Mouse (Mus musculus) thymus, adult 18-20 months (tissue): Measurements from ENCODE around the gene Zbtb18.
A peak's percentile ranks its signal among the peaks of the same experiment; 100 is the strongest.
"Not testable (repeated sequence)": the region's sequence is repeated elsewhere in the genome, so short reads cannot be mapped to it uniquely, and the experiment has no call there.

ENCODE experiments used
- DNase-seq, 2 experiments: peaks; one replicate each; pipeline ENCODE4 v3.0.0; 2022; ENCODE audit warnings: mixed read lengths in 2 of 2

The Zbtb18 gene

DNA sequence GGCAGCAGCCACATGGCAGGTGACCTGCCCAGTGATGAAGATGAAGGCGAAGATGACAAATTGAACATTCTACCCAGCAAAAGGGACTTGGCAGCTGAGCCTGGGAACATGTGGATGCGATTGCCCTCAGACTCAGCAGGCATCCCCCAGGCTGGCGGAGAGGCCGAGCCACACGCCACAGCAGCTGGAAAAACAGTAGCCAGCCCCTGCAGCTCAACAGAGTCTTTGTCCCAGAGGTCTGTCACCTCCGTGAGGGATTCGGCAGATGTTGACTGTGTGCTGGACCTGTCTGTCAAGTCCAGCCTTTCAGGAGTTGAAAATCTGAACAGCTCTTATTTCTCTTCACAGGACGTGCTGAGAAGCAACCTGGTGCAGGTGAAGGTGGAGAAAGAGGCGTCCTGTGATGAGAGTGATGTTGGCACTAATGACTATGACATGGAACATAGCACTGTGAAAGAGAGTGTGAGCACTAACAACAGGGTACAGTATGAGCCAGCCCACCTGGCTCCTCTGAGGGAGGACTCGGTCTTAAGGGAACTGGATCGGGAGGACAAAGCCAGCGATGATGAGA is 5.5 kb downstream of the Zbtb18 start:
- DNase-seq, result no peak

DNA sequence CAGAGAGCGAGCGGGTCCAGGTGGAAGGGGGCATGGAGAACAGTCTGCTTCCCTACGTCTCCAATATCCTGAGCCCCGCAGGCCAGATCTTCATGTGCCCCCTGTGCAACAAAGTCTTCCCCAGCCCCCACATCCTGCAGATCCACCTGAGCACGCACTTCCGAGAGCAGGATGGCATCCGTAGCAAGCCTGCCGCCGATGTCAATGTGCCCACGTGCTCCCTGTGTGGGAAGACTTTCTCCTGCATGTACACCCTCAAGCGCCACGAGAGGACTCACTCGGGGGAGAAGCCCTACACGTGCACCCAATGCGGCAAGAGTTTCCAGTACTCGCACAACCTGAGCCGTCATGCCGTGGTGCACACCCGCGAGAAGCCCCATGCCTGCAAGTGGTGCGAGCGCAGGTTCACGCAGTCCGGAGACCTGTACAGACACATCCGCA is 6.0 kb downstream of the Zbtb18 start:
- DNase-seq, result no peak

DNA sequence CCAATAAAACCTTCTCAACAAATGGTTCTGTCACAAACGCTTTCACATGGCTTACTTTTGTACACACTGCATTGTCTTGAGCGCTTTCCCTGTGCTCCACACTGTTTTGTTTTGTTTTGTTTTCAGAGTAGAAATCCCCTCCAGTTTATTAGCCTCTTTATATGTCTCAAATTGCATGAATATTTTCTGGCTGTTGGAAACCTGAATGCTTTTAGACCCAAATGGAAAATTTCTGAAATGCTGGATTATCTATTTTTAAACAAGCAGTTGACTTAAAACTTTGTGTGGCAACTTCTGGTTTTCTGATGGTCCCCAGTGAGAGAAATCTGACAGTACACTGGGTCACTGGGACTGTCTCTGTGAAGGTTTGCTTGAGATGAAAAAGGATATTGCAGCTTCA is 6.8 kb downstream of the Zbtb18 start:
- no peak for DNase-seq

DNA sequence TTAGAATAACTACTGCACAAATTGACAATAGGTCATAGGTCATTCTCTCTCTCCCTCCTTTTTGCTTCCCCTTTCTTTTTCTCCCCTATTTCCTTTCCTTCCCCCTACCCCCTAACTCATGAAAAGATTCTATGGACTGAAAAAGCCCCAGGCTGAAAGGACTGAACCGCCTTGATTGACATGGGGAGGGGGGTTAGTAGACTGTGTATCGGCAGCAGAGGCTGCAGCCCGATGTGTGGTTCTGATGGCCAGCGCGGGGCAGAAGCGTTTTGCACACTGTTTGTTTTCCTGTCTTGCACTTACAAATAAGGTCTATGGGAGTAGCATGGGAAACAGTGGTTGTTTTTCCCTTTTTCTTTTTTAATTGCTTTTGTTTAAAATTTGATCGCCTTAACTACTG is 7.7 kb downstream of the Zbtb18 start:
- not testable (repeated sequence) for DNase-seq

DNA sequence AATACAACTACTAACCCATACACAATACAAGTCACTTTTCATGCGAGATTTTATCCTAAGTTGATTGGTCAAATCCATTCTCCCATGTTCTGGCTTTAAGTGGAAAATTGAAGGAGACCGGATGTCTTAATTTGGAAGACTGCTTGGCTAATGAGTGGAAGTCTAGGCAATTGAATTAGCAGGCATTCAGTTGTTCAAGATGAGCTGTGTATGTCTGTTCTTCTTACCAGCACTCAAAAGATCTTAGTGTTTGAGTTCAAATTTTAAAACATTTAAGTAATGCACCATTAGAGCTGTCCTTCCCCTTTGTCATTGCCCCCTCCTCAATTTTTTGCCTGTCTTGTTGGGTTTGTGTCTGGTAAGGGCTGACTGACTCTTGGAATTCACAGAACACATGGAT is 8.9 kb downstream of the Zbtb18 start:
- no peak for DNase-seq

DNA sequence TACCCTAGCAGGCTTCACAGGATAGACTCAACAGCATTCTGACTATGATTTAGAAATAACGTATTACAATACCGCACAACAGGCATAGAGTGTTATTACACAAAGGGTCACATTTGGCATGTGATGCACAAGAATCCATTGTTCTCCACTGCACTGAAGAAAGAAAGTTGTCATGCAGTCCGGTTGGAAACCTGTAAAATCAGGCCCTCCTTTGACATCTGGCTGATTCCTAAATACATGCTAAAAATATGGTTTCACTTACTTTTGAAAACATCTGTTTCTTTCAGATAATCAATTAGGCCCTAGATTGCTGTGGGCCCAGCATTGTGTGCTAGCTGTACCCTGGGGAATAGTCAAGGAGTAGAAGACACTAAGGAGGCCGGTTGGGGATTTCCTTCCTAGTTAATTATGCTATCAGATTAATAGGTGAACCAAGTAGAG is 9.9 kb downstream of the Zbtb18 start:
- no peak for DNase-seq

DNA sequence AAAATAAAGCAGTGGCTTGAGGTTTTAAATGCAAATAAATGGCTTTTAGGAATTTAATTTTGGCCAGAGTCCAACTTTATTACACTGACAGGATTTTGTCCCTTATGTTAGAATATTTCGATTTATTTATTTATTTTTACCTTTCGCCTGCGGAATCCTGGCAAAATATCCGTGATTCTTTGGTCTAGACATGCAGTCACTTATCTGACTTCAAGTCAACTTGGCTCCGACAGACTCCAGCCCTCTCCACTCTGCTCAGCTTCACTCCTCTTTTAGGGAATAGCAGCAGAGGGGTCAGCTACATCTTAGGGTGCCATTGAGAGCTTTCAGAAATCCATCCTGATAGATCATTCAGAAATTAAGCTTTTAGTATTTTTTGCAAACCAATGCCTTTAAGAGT is 10.8 kb downstream of the Zbtb18 start:
- DNase-seq, result no peak

DNA sequence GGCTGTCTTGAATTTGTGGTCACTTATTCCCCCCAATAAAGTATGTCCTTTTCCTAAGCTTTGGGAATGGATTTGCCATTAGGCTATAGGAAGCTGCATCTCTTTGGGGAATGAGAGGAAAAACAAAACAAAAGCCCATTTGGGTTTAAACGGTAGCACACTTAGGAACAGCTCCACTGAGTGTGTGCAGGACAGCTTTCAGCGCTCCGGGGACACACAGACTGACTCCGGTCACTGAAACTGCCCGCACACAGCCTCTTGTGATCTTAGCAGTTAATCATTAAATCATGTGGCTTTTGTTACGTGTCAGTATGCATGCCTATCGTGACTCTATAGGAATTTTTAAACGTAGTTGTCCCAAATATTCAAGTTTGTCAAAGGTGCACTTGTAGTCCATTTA is 11.7 kb downstream of the Zbtb18 start:
- DNase-seq, result no peak

DNA sequence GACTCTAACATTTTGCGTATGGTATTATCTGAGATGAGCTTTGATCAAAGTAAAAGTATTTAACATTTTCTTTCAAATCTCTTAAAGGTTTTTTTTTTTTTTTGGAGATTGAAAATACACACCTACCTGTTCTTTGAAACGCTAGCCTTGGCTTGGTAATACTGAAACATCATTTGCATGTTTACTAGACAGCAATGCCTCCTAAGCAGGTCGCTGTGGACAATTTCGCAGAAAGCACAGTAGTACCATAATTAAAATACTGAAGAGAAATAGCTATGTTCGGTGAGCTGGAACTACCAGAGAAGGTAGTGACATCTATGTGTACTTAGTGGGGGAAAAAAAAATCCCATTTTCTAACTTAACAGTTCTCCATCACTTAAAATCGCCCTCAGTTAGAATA is 12.3 kb downstream of the Zbtb18 start:
- no peak for DNase-seq

DNA sequence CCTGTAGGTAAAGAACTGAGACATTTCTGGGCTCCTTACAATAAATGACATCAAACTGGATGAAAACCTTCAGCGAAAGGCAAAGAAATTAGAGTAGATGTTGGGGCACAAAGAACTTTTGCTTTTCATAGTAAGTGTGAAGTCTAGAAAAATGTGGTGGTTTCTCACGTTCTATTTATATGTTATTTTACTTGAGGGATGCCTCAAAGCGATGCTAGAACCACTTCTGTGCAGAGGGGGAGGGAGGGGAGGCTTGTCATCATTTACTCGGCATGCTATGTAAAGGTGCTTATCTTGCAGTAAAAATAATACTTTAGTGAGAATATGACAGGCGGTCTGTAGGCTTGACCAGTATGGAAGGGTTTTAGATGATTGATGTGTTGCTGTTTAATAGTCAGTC is 13.3 kb downstream of the Zbtb18 start:
- no peak for DNase-seq

DNA sequence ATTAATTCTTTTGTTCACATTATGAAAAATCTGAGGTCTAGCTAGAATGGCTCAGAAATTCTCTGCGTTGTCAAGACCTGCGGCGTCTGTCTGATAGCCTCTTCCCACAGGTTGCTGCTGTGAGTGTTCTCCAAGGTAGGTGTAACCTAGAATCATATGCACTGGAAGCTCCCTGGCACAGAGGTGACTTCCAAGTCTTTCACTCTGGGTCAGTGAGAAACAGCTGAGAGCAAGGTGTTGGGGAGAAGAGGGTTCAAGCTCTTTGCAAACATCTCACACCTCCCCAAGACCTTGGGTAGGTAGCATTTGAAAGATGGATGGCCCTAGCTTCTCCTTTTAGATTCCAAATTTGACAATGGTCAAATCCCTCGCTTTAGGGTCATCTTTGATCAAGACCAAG is 14.1 kb downstream of the Zbtb18 start:
- no peak for DNase-seq

DNA sequence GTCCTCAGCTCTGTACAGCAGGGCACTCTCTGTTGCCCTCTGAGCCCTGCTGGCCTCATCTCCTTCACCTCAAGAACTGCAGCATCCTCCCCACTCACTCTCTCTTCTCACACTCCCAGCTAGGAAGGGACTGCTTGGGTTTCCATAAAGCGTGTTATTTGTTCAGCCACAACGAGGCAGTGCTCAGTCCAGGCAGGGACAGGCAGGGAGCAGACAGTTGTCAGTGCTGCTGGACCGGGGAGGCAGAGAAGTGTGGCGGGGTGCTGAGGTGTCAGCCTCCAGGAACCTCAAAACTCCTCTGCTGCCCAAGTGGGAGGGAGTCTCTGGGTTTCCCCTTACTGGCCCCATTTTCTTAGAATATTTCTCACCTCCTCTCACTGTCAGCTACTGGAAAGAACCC is 14.6 kb downstream of the Zbtb18 start:
- no peak for DNase-seq

DNA sequence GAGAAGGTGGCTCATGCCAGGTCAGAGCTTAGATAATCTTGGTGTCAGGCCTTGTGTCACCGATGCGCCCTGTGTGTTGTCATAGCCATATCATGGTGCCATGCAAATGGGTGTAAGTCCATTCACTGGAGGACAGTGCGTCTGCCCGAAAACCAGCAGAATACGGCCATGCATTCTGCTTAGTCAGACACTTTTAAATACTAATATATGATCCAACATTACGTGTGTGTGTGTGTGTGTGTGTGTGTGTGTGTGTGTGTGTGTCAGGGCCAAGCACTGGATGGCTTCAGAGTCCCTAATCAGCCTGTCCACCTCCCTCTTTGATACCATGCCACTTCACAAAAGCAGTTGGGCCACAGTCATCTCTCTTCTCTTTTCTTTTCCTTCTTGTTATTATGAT is 15.8 kb downstream of the Zbtb18 start:
- no peak for DNase-seq

DNA sequence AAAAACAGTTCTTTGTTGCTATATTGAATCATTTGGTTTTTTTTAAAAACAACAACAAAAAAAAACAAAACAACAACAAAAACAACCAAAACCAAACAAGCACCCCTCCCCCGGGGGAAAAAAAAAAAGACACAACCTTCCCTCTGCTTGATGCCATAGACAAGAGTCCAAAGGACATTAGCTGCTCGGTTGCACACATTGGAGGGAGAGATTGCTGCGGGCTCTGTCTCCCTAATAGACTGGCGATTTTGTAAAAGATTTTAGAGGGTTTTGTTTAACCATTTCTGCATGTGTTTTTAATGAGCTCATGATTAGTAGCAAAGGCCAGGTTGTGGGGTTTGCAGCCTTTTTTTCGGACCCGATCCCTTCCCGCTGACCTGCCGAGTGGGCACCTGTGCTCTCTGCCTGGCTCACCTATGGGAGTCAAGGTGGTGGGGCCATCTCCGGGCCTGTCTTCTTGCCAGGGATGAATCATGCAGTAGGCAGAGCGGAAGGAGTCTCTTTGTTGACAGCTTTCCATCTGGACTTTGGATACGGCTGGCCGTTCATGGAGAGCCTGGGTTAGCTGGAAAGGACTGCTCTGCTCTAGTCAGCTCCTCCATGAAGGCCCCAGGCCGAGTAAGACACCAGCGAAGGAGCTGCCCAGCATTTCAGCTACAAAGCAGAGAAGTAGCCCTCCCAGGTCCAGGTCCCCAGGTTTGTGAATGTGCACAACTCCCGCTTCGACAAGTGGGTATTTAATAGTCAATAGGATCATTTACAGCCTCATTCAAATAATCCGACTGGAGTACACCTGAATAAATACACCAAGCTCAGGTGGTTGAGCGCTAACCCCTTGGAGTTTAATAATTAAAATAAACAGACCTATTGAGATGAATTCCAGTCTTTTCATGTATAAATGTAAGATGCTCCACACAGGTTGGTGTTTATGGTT is 16.6 kb downstream of the Zbtb18 start:
- no peak for DNase-seq

DNA sequence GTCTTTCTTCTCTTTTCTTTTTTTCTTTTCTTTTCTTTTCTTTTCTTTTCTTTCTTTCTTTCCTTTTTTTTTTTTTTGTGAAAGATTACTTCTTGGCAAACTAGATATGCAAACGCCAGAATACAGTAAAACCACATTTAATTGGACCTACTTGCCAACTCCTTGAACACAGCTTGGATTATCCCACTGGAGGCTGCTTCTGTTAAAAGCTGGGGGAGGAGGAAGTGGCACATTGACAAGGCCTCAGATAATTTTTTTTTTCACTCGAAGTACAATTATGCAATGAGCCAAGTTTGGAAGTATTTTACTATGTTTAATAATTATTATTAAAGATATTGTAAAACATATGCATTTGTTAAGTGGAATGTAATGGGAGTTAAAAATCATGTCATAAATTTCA is 17.4 kb downstream of the Zbtb18 start:
- no peak for DNase-seq

DNA sequence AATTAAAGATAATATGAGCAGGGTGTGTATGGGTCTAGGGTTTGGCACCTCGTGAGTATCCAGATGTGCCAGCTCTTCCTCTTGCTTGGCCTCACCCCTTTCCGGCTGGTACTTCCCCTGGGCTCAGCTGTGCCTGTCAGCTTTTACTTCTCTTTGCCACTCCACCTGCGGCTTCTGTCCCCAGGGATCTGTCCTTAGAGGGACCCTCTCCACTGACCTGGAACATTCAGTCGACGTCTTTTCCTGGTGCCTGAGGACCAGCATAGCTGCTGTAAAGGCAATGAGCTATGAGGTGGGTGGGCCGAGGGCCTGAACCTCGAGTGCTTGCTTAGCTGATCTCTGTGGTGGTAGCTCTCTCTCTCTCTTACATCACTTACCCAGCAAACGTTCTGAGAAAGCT is 25.0 kb downstream of the Zbtb18 start:
- DNase-seq, result peak in 1 of 2 experiments; percentile 32

DNA sequence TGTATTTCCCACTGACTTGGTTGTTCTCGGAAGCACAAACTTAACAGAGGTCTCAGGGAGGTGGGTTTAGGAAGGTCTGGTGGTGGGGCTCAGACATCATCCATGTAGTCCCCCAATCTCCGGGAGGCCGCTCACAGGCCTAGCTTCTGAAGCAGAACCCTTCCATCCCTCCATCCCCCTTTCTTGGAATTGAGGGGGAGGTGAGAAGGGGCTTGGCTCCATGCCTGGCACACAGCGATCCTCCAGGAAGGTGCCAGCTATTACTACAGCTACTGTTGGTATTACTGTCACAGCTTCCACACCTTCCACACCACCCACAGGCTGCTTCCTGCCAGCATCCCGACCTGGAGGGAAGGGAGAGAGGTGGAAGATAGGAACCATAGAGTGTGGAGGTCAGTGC is 26.3 kb downstream of the Zbtb18 start:
- no peak for DNase-seq

DNA sequence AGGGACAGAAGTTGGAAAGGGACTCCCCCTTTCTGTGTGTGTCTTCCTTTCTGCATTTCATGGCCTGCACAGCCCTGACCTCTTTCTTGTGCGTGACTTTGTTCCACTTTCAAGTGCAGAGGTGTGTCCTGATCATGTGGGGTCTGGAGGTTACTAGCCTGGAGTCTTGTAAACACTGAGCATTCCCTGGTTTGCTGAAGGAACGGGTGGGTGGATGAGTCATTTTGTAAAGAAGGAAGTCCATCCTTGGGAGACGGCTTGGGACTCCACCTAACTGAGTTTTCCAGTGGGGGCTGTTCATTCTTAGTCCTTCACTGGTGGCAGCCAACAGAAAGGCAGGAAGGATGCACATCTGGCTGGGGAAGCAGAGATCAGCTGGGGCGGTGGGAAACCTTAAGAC is 27.9 kb downstream of the Zbtb18 start:
- no peak for DNase-seq

DNA sequence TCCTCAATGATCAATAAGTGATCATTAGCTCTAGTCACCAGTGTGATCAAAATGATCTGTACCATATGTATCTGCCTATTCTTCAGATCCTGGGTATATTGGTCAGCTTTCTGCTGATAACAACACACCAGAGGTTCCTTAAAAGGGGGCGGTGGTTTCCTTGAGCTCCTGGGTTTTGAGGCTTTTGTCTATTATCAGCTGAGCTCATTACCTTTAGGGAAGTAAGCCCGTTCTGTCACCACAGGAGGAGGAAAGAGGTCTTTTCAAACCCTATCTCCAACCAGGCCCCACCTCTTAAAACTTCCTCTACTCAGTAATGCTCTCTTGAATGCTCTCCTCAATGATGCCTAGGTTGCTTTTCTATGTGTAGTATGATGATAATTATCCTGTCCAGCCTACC is 28.8 kb downstream of the Zbtb18 start:
- no peak for DNase-seq

DNA sequence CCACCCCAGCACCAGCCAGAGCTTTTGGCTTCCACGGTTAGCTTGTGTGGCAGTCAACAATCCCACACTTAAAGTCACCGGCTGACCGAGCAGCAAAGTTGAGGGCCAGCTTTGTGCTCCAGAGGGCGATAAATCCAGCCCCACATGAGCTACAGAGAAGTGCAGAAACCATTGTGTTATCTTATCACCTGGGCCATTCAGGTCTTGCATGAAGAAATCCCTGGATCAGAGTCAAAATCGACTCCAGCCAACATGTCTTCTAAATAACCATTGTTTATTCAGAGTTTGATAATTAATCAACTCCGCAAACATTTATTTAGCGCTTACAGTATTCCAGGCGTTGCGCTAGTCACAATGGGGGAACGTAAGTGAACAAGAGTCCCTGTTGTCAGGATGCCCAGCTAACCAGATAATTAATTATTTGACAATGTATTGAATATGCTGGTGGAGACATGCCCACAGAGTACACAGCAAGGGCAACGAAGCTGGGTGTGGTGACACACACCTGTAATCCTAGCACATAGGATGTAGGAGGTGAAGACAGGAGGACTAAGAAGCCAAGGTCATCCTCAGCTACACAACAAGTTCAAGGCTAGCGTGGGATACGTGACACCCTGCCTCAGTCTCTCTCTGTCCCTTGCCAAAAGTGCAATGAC is 33.5 kb downstream of the Zbtb18 start:
- DNase-seq, result no peak

DNA sequence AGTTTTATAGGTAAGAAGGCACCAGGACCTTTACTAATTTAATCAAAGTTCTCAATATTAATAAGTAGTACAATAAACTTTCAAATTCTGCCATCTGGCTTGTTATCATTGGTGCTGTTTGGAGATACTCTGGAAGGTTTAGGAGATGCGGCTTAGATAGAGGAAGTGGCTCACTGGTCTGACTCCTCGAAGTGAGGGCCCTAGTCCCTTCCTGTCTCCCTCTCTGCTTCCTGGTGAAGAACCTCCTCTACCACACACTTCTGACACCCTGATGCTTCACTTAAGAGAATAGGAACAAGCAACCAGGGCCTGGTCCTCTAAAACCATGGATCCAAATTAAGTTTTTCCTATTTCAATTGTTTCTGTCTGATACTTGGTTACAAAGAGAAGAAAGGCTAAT is 36.4 kb downstream of the Zbtb18 start:
- no peak for DNase-seq

DNA sequence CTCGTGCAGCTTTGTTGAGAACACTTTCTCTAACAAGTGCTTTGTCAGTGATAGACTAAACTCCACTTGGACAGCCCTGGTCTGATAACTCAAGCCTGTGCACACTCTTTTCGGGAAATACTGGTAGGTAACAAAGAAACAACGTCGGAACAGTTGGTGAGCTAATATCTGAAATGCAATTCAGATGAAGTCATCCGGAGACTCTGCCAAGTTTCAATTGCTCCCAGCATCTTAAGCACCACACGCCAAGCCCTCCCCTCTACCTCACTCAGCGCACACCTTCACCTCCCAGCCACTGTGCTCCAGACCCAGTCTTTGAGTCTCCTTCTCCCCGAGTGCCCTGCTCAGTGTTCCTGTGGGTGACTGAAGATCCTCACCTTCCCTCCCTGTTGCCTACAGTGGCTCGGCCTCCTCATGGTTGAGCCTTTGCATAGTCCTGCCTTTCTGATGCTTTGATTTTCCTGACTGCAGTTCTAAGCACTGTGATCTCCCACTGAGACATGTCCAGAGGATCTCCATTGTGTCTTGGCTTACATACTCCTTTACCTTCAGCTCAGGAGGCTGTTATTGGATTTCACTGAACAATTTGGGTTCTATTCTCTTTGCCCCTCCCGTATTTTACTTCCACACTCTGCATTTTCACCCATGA is 37.3 kb downstream of the Zbtb18 start:
- no peak for DNase-seq

DNA sequence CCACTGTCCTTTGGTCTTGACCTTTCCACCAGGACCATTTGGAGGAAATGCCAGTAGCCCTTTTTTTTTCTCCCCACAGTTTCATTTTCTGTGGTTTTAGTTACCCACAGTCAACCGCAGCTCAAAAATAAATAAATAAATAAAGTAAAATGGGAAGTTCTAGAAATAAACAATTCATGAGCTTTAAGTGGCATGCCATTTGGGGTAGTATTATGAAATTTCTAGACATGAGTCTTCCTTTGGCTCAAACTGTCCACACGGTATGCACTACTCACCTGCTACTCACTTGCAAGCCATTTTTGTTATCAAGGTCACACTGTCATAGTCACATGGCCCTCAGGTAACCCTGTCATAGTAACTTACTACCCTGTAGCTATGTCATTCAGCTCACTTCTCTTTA is 41.5 kb downstream of the Zbtb18 start:
- no peak for DNase-seq

DNA sequence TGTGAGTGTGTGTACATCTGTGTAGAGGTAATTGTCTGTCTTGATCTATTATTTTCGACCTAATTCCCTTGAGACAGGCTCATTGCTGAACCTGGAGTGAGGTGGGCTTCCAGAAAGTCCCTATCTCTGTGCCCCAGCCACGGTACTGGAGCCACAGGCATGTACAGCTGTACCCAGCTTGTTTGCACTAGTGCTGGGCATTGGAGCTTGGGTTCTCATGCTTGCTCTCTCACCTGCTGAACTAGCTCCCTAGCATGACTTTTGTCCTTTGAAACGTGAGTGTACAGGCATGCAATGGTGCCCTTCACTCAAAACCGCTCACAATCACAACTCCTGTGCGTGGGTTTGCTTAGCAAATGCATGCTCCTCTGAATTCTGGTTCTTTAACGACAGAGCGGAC is 42.1 kb downstream of the Zbtb18 start:
- no peak for DNase-seq
